Mouse (Mus musculus) embryo, embryonic 11.5 days (tissue): ENCODE measurements around the gene Ppm1l.

Source experiments
- DNase-seq: peaks from one replicate; pipeline ENCODE4 v3.0.0-alpha.2; 2012; ENCODE audit warnings: low read depth, low spot score

Ppm1l gene

DNA sequence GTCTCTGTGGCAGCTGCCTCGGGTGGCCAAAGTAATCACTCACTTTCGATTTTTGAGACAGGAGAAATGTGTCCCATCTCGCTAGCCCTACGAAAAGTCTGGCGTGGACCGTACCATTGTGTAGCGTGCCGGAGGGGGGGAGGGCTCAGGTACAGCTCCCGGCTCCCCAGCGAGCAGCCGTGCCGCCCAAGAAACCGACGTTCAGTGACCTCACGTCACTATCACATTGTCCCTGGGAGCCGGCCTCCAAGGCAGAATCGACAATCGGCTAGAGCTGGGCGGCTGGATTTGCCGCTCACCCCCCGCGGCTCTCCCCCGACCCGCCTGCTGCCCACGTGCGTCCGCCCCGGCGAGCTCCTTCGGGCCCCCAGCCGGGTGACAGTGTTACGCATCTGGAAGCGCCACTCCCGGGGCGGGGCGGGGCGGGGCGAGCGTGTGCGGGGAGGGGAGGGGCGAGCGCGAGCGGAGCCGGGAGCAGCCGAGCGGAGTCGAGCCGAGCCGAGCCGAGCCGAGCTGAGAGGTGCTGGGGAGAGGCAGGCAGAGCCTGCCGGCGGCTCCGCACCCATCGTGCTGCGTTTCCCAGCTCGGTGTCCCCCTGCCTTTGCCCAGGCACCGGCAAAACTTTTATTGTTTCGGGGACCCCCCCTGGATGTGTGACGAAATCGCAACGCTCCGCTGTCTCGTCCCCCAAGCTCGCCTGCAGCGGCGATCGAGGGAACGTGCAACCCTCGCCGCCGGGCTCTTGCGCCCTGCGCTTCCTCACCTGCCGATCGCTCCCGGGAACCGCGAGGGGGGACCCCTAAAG is at the start of gene Ppm1l:
Gene Ppm1l, plus strand, starts transcription at position 471 of the 805 bp plus-strand sequence.
- peak; percentile 85 for DNase-seq

DNA sequence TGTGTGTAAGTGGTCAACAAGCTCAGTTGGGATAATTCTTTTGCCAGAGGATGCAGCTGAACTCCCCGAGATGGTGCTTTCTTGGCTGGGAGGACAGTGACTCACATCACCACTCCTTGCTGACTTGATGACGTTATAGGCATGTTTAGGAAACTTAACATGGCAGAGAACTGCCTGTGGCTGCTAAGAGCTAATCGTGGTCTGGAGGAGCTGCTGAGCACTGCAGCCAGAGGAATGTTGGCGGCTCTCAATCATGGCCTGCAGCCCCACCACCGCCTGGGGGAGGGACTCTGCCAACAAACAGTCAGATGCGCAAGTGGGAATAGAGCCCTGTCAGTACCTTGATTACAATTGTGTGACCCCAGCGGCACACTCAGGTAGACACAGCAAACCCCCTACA is 44.8 kb upstream of the Ppm1l start:
- DNase-seq: no peak

DNA sequence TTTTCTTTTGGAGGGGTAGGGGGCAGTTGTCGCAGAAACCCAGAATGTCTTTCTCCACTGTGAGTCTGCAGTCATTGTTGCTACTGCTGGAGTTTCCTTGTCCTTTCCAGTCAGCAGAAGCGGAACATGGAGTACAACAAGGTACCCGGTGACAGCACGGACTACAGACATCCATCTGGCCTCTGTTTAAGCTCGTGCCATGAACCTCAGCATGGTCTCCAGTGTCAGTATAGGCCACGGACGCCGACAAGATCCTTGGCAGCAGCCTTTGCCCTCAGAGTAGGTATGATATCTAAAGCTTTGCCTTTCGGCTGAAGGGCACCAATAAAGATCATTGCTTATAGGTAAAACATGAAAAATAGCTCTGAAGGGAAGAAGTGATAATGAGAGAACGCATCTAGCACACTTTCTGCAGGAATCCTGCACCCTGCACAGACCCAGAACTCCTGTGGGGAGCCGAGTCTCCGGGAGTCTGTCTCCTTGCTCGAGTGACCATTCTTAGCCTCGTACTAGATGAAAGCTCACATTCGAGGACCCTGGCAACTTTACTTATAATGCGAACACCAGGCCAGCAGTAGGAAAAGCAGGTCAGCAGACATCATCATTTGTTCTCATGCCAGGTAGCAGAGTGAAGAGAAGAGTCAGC is 42.5 kb upstream of the Ppm1l start:
- no peak for DNase-seq

DNA sequence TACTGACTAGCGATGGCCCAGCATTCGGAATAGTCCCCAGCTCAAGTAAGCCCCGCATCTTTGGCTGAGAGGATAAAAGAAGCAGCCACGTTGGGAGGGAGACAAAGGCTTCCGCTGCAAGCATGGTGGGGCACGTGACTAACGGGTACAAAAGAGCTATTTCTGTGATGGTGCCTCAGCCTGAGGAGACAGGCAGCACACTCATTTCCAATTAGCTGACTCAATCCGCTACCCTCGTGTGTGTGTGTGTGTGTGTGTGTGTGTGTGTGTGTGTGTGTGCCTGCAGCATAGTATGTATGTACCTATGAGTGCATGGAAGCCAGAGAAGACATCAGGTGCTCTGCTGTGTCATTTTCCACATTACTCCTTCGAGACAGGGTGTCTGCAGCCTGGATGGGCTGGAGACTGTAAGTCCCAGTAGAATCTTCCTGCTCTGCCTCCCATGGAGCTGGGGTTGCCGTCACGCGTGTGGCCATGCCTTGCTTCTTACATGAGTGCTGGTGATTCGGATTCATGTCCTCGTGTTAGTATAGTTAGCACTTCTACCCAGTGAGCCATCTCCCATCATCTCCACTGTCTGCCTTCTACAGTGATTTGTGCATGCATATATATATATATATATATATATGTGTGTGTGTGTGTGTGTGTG is 41.9 kb upstream of the Ppm1l start:
- DNase-seq: no peak

DNA sequence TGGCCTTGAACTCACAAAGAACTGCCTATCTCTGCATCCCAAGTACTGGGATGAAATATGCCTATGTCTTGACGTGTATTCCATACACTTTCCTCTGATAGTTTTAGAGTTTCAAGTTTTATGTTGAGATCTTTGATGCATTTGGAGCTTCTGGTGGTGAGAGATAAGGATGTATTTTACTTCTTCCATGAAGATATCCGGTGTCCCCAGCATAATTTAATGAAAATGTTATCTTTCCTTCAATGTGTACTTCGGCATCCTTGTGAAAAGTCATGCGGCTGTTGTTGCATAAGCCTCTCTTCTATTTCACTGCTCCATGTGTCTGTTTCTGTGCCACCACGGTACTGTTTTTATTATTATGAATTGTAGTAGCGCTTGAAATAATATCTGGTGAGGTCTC is 38.0 kb upstream of the Ppm1l start:
- DNase-seq: no peak

DNA sequence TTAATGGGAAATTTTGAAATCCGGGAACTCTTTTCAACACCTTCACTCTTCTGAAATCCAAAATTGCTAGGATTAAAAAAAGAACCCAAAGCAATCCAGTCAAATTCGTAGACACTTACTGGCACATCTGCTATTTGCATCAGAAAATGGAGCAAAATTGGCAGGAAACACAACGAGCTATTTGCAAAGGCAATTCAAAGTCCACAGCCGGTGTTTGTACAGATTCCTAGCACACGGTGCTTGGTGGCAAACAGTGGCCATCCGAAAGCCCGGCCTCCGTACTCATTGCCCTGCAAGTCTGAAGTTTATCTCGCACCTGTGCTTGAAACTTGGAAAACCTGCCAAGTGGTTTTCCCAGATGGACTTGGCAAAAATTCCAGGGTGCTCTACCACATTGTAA is 34.3 kb upstream of the Ppm1l start:
- DNase-seq: no peak

DNA sequence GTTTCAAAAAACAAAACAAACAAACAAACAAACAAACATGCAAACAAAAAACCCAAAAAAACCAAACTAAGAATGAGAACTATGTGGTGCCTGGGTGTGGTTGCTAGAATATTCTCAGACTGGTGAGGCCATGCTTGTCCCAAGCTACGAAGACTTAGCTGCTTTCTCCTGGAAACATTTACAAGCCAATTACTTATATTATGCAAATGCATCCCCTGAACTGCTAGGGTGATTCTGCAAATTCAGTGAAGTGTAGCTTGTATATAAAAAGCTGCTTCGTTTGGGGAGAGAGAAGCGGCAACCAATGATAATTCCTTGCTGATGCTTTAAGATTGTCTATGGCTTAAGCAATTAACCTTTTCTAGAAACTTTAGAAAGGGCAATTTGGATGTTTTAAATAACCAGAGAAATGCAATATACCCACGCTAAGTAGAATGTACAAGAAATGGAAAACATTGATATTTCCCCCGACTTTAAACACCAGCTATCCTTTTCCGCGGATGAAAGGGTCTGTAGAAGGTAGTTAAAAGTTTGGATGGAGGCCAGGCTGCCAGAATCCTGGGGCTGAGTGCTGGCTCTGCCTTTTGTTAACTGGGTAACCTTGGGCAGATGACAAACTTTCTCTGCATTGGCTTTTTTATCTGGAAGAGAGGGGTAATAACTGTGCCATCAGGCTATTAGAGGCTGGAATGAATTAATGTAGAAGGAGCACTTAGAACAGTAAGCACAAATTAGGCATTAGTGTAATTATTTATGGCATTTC is 33.4 kb upstream of the Ppm1l start:
- DNase-seq: no peak

DNA sequence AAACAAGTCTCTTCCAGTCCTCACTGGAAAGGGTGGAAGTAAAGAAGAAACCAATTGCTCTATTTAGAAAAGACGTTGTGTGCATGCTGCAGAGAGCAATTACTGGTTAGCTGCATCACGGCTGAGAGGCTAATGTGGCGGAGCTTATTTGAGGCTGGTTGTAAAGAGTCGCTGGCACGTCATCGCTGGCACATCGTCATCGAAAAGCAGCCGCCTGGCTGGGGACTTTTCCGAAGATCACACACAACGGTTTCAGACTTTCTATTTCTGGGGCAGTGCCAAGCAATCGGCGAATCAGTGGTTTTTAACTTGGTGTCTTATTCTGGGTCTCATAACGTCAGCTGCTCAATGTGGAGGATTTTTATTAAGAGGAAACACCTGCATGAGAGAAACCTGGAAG is 26.8 kb upstream of the Ppm1l start:
- DNase-seq: no peak

DNA sequence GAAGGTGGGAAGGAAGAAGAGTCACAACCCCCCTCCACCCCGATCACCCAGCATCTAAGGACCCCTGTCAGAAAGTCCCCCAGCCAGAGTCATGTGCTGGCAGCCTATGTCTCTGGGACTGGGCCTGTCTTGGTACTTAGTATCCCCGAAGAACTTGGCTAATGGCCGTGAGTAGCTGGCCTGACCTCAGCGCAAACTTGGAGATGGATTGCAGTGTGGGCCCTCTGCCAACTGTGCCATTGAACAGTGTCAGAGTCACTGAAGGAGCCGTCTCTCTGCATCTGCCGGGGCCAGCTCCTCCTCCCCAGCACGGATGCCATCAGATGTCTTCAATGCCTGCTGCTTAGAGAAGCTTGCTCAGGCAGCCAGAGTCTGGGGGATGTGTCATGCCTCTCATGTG is 26.4 kb upstream of the Ppm1l start:
- no peak for DNase-seq

DNA sequence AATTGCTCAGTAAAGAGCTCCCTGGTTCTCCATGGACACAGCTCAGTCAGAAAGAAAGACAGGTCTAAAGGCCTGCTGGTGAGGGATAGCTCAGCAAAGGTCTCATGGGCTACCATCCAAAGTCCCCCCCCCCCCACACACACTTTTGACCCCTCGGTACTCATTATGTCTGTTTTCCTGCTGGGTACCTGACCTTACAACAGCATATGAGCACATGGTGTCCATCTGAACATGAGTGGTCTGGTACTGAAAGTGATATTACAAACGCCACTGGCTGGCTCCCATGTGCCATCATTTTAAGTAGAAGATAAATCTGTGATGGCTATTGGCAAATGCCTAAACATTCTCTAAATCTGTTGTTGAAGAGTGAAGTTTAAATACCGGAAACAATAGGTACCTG is 25.8 kb upstream of the Ppm1l start:
- no peak for DNase-seq

DNA sequence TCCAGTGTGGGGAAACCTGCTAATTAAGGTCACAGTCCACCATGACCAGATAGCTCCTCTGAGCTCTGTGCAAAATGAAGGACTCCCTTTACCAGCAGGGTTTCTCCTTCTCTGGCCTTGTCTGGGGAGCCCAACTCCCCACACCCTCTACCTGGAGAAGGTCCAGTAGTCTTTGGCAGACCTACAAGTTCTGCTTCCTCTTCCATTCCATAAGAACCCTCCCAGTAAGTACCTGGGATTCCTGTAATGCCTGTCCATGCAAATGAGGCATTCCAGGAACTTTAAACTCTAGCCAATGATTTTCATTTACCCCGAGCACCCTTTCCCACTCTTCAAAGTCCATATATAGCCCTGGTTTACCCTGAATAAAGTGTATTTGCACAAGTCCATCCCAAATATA is 24.0 kb upstream of the Ppm1l start:
- DNase-seq: no peak

DNA sequence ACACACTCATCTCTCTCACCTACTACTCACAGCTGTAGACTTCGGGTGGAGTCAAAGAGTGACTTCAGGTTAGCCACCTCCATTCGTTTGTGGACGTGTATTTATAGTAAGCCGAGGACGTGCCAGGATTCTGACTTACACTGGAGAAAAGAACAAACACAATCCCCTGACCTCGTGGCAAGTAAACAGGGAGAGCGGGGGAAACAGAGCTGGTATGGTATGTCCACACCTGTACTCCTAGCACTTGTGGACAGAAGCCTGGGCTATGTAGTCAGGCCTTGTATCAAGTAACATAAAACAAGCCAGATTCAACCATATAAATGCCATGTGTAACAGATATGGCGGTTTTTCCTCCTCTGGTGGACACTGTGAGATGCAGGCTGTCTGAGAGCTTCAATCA is 20.4 kb upstream of the Ppm1l start:
- no peak for DNase-seq

DNA sequence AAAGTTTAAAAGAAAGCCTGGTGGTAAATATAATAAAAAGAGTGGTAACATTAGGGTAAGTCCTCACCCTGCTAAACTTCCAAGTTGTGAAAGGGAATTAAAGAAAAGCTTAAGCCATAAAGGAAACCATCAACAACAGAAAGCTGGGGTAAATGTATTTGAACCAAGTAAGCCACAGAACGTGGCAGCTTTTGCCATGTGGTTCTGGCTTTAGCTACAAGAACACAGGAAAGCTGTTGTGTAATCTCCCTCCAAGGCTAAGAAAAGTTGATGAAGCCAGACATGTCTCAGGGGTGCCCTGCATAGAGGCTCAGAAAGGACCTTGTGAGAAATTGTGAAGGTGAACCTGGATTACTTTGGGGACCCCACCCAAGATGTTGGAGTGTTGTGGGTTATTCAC is 16.5 kb upstream of the Ppm1l start:
- DNase-seq: no peak

DNA sequence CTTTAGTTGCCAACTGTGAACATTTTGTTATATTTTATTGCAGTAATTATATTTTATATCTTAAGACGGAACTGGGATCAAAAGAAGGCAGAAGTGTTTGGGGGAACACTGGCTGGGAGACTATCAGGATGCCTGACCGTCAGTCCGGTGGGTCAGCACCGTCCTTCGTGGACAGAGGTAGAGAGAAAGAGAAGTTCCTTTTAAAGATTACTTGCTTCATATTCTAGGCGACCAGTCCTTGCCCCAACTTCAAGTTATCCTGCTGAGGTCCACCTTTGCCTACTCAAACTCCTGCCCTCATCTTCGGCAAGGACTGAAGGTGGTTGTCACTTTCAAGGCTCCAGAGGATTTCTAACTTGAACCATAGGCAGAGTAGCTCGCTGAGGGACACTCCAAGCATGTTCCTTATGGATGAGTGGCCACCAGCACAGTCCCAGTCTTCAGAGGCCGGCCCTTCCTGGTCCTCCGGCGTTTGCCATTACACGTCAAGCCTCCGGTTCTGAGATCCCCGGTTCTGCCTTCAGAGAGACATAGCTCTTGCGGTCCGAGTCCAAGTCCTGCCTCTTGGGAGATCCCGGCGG is 761 bp upstream of the Ppm1l start:
- no peak for DNase-seq

DNA sequence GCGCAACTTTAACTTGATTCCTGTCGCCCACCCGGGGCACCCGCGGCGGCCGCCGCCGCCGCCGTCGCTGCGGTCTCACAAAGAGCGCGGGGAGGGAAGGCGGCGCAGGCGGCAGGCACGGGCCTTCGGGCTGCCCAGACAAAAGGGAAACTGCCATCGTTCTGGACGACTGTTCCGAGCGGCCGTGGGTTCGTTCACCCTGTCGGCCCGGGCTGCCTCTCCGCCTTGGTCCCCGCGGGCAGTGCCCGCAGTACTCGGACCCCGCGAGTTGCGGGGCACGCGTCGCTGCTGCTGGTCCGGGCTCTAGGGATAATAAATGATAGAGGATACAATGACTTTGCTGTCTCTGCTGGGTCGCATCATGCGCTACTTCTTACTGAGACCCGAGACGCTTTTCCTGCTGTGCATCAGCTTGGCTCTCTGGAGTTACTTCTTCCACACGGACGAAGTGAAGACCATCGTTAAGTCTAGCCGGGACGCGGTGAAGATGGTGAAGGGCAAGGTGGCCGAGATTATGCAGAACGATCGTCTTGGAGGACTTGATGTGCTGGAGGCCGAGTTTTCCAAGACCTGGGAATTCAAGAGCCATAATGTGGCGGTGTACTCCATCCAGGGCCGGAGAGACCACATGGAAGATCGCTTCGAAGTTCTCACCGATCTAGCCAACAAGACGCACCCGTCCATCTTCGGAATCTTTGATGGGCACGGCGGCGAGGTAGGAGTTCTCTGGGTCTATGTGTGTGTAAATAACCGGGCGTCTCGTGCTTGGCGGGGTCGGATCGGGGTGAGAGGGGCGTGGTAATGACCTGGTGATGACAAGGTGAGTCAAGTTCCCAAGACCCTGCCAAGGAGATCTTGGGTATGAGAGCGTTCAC is 827 bp downstream of the Ppm1l start:
- peak; percentile 48 for DNase-seq

DNA sequence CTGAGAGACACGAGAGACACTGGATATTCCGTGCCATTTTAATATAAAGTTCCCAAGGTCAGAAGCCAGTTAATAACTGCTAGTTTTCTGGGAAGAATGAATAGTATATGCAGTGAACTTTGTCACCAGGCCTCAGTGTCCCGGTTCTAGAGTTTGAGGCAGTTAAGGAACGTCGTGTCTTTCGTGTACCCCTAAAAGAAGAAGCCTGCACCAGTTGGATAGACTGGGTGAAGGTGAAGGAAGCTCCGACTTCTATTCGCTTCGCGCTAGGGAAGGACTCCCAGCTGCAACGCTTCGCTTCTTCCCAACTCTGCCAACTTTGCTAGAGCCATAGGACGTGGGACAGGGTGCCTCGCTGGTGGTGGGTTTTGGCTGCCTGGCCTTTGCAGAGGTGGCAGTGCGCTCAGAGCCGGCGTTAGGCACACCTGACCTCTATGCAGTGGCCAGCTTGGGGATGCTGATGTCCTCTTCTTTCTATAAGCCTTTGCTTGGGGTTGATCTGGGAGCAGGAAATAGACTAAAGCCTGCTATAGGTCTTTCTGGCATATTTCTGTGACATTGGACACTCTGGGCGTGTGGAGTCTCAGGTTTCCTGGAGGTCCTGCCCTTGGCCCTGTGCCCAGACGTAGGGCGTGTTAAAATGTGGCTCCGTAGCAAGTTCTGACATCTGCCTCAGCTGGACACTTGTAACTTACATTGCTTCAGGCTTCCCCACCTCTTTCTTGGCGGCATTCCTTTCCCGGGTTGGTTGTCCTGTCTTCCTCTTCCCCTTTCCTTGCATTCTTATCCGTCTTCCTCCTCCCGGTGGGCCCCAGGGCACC is 1.7 kb downstream of the Ppm1l start:
- peak; percentile 57 for DNase-seq

DNA sequence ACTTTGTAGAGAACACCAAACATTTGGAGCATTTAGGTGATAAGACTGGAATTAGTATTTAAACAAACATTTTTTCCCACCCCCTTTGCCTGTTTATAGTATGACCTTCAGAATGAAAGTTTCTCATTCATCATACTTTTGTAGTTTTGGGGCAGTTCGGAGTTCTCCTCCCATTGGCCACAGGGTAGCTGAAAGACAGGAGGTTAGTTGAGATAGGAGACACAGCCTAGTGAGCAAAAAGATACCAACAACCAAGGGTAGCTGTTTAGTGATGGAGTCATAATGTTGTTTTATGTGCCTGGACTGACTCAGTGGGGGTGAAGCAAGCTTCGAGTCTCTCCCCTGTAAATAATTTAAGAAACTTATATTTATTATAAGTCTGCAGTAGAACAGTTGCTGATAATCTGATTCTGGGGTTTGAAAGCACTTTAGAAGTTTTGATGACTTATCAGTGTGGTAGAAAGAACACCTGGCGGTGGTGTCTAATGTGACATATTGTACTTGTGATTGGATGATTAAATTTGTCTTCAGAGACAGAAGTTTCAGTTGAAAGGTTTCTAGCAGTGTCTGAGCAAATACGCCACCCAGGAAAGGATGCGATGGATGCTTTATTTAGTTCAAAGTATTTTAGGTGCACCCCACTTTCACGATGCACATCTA is 2.5 kb downstream of the Ppm1l start:
- DNase-seq: no peak

DNA sequence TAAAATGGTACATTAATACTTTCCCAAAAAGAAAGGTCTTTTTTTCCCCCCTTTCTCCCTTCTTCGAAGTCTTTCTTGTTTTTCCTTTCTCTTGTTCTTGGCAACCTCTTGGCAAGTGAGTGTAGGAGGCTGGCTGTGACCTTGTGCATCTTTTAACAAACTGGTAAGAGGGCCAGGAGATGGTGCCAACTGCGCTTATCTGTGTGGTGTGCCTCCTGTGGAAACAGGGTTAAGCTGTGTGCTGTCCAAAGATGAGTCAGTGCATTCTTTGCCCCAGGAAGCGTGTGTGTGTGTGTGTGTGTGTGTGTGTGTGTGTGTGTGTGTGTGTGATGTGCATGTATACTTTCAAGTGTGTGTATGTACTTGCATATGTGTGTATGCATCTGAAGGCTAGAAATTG is 7.3 kb downstream of the Ppm1l start:
- no peak for DNase-seq

DNA sequence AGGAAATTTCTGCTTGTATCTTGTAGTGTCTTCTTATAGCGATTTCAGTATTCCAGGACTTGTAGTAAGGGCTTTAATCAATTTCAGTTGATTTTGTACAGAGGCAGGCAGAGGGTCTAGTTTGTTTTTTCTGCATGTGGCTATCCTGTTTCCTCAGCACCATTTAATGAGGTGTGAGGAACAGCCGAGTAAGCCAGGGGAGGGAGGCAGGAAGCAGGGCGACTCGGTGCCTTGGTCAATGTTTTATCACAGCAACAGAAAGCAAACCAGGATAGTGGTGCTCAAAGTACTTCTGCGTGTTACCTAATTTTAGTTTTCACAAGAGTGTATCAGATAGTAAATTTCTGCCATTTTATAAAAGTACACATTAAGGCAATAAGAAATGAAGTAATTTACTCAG is 13.2 kb downstream of the Ppm1l start:
- DNase-seq: no peak
